Mouse (Mus musculus): ENCODE measurements around the gene Acap1. TPM values are rescaled to one million over a fixed set of nuclear protein-coding genes. Genes with fewer than 3 reads are reported as not detected.

Acap1 gene
- polyA plus RNA-seq, 1 experiment: 1.5 TPM

- Histone ChIP-seq H3K36me3 (ENCODE audit: control insufficient read depth, insufficient read depth, low read length, poor library complexity, severe bottlenecking) (peaks cover 44% of the 10 kb centered on the region), H3K27me3 (ENCODE audit: control insufficient read depth, insufficient read depth, low read length, poor library complexity, severe bottlenecking) (no peaks in the 10 kb centered on the region), H3K9ac (ENCODE audit: low read depth, poor library complexity, severe bottlenecking) (no peak overlapping the region), H3K4me1 (ENCODE audit: control insufficient read depth, insufficient read depth, low read length) (peaks cover 2% of the 10 kb centered on the region), H3K9me3 (replicated peaks; ENCODE audit: control insufficient read depth, insufficient read depth, low read length, poor library complexity, severe bottlenecking) (no peaks in the 10 kb centered on the region), H3K4me3 (ENCODE audit: low read depth, low read length) (no peak overlapping the region), H3K27ac (ENCODE audit: insufficient read depth, low read length) (no peak overlapping the region)
- no peak for TF ChIP-seq EP300 (IDR thresholded peaks at IDR 0.05; ENCODE audit: insufficient read depth, low read depth, low read length)
- no peak for TF ChIP-seq POLR2A (IDR thresholded peaks at IDR 0.05; ENCODE audit: insufficient read depth, low read length)
- TF ChIP-seq CTCF (IDR thresholded peaks at IDR 0.05; ENCODE audit: low read depth, low read length): no peak
Measured at GRCm38 (mm10) chr11:69914917-69915430, 19.6 kb upstream of the Acap1 start.

DNA sequence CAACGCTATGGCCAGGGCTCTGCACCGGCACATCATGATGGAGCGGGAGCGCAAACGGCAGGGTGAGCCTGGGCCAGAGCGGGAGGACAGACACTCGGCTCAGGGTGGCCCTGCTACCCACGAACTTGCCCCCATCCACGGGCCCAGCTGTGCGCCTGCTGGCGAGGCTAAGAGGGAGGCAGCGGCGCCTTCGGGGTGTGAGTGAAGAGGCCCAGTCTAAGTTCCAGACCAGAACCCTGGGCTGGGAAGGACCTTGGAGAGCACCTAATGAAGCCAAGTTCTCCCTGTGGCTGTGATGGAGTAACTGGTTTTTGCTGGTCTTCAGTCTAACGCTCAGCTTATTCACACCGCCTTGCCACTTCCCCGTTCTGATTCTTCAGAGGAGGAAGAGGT is 19.0 kb upstream of the Acap1 start:
- peaks cover 2% of the 10 kb centered on the region for H3K4me1 ChIP-seq (ENCODE audit: control insufficient read depth, insufficient read depth, low read length)
- peak overlapping the region; percentile 81 for H3K4me3 ChIP-seq (ENCODE audit: low read depth, low read length)
- no peaks in the 10 kb centered on the region for H3K9me3 ChIP-seq (replicated peaks; ENCODE audit: control insufficient read depth, insufficient read depth, low read length, poor library complexity, severe bottlenecking)
- H3K9ac ChIP-seq (ENCODE audit: low read depth, poor library complexity, severe bottlenecking): peak overlapping the region; percentile 71
- H3K27me3 ChIP-seq (ENCODE audit: control insufficient read depth, insufficient read depth, low read length, poor library complexity, severe bottlenecking): no peaks in the 10 kb centered on the region
- TF ChIP-seq POLR2A (IDR thresholded peaks at IDR 0.05; ENCODE audit: insufficient read depth, low read length) (no peak), CTCF (IDR thresholded peaks at IDR 0.05; ENCODE audit: low read depth, low read length) (no peak), EP300 (IDR thresholded peaks at IDR 0.05; ENCODE audit: insufficient read depth, low read depth, low read length) (no peak)
- H3K36me3 ChIP-seq (ENCODE audit: control insufficient read depth, insufficient read depth, low read length, poor library complexity, severe bottlenecking): peaks cover 40% of the 10 kb centered on the region
- no peak overlapping the region; the same call in 1 of the 2 replicates for H3K27ac ChIP-seq (ENCODE audit: insufficient read depth, low read length)

DNA sequence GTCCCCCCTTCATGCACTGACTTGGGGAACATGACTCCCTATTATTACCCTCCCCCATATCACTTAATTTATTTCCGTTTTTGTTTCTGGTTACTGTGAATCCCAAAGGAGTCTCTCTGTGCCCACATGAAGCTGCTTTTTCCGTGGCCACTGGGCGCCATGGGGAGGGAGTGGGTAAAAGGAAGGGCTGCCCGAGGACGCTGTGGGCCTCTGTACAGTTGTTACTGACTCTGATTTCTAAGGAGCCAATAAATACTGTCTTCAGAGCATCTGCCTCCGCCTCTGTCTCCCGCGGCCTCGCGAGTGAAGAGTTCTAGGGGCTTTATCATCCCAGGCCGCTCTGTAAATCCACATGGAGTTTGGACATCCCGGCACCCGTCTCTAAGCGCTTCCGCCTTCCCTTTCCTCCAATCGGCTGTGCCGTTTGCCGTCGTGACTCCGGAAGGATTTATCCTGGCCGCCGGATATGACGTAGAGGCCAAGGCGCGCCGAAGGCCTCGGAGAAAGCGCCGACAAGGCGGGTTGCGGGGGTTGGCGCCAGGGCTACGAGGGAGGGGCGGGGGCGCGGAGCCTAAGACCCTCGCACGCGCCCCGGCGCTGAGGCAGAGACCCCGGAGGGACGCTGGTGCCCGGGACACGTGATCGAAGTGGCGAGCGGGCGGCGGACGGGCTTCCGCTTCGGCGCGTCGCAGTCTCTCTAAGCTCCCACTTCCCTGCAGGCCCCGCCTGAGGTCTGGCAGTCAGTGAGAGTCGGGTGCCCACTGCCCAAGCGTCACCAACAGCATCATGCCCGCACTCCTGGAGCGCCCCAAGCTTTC is 18.4 kb upstream of the Acap1 start, which contains the start of gene Gps2:
Gps2 (plus strand) TSS at position 335 of the 818 bp plus-strand sequence.
- Histone ChIP-seq H3K9ac (ENCODE audit: low read depth, poor library complexity, severe bottlenecking) (peak within 1 kb of the TSS; percentile 71), H3K4me1 (ENCODE audit: control insufficient read depth, insufficient read depth, low read length) (no peaks in the 10 kb centered on the region), H3K27ac (ENCODE audit: insufficient read depth, low read length) (no peak within 1 kb of the TSS; the same call in 1 of the 2 replicates), H3K4me3 (ENCODE audit: low read depth, low read length) (peak within 1 kb of the TSS; percentile 83), H3K36me3 (ENCODE audit: control insufficient read depth, insufficient read depth, low read length, poor library complexity, severe bottlenecking) (peaks cover 38% of the 10 kb centered on the region), H3K27me3 (ENCODE audit: control insufficient read depth, insufficient read depth, low read length, poor library complexity, severe bottlenecking) (no peaks in the 10 kb centered on the region), H3K9me3 (replicated peaks; ENCODE audit: control insufficient read depth, insufficient read depth, low read length, poor library complexity, severe bottlenecking) (no peaks in the 10 kb centered on the region)
- TF ChIP-seq EP300 (IDR thresholded peaks at IDR 0.05; ENCODE audit: insufficient read depth, low read depth, low read length) (no peak), CTCF (IDR thresholded peaks at IDR 0.05; ENCODE audit: low read depth, low read length) (no peak), POLR2A (IDR thresholded peaks at IDR 0.05; ENCODE audit: insufficient read depth, low read length) (no peak)

- Histone ChIP-seq H3K4me1 (ENCODE audit: control insufficient read depth, insufficient read depth, low read length) (no peaks in the 10 kb centered on the region), H3K36me3 (ENCODE audit: control insufficient read depth, insufficient read depth, low read length, poor library complexity, severe bottlenecking) (peaks cover 38% of the 10 kb centered on the region), H3K9ac (ENCODE audit: low read depth, poor library complexity, severe bottlenecking) (peak overlapping the region; percentile 71), H3K4me3 (ENCODE audit: low read depth, low read length) (peak overlapping the region; percentile 83), H3K27ac (ENCODE audit: insufficient read depth, low read length) (no peak overlapping the region), H3K9me3 (replicated peaks; ENCODE audit: control insufficient read depth, insufficient read depth, low read length, poor library complexity, severe bottlenecking) (no peaks in the 10 kb centered on the region), H3K27me3 (ENCODE audit: control insufficient read depth, insufficient read depth, low read length, poor library complexity, severe bottlenecking) (no peaks in the 10 kb centered on the region)
- TF ChIP-seq POLR2A (IDR thresholded peaks at IDR 0.05; ENCODE audit: insufficient read depth, low read length): no peak
- TF ChIP-seq EP300 (IDR thresholded peaks at IDR 0.05; ENCODE audit: insufficient read depth, low read depth, low read length): no peak
- TF ChIP-seq CTCF (IDR thresholded peaks at IDR 0.05; ENCODE audit: low read depth, low read length): no peak
Measured at GRCm38 (mm10) chr11:69912716-69913530, 17.6 kb upstream of the Acap1 start.

DNA sequence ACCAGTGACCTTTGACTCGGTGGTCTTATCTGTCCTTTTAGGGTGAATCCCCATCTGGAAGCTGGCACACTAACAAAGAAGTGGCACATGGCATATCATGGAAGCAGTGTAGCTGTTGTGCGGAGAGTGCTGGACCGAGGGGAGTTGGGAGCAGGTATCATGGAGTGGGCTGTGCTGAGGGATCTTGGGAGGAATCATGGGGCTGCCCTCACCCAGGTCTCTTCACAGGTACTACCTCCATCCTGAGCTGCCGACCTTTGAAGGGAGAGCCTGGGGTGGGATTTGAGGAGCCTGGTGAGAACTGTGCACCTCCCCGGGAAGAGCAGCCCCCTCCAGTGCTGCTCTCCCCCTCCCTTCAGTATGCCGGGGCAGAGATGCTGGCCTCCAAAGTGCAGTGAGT is 16.4 kb upstream of the Acap1 start:
- no peaks in the 10 kb centered on the region for H3K27me3 ChIP-seq (ENCODE audit: control insufficient read depth, insufficient read depth, low read length, poor library complexity, severe bottlenecking)
- H3K4me3 ChIP-seq (ENCODE audit: low read depth, low read length): no peak overlapping the region
- H3K9ac ChIP-seq (ENCODE audit: low read depth, poor library complexity, severe bottlenecking): no peak overlapping the region

More for the DNA sequence above, 16.4 kb upstream of the Acap1 start:
- peaks cover 37% of the 10 kb centered on the region for H3K36me3 ChIP-seq (ENCODE audit: control insufficient read depth, insufficient read depth, low read length, poor library complexity, severe bottlenecking)
- H3K27ac ChIP-seq (ENCODE audit: insufficient read depth, low read length): no peak overlapping the region
- no peak for TF ChIP-seq POLR2A (IDR thresholded peaks at IDR 0.05; ENCODE audit: insufficient read depth, low read length)
- TF ChIP-seq EP300 (IDR thresholded peaks at IDR 0.05; ENCODE audit: insufficient read depth, low read depth, low read length): no peak
- TF ChIP-seq CTCF (IDR thresholded peaks at IDR 0.05; ENCODE audit: low read depth, low read length): no peak
- H3K9me3 ChIP-seq (replicated peaks; ENCODE audit: control insufficient read depth, insufficient read depth, low read length, poor library complexity, severe bottlenecking): no peaks in the 10 kb centered on the region
- H3K4me1 ChIP-seq (ENCODE audit: control insufficient read depth, insufficient read depth, low read length): no peaks in the 10 kb centered on the region

Data from ES-Bruce4 (cell line).